Mouse (Mus musculus) ovary, adult 10 weeks (tissue): Measurements from ENCODE around the gene Dennd6b. TPM values are rescaled to one million over a fixed set of nuclear protein-coding genes. Genes with fewer than 3 reads are reported as not detected.

Experiments
- polyA plus RNA-seq: library from polyadenylated mRNA; stranded (reverse); fragments of 350-450 nt; fragmentation: Illumina TruSeq; extraction: RNeasy Lipid Tissue Mini Kit (QIAGEN cat#74804); gene quantifications from one replicate; pipeline ENCODE4 v1.2.3, GENCODE M21; 2014

Gene Dennd6b
- polyA plus RNA-seq: 0.17 TPM

DNA sequence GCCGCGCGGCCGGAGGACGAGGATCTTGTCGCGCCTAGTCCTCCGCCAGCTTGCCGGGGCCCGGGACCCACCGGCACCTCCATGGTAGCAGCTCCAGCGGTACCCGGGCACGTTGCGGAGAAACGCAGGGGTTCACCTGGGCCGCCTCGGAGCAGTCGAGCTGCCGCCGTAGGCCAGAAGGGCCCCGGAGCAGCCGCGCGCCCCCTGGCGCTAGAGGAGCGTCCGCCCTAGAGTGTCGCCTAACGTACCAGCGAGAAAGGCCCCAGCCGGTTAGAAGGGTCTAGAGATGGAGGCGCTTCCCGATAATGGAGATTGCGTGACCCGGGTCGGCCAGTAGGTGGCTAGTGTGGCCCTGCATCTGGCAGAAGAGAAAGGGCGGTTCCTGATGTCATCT lies at the start of gene Dennd6b:
Gene Dennd6b, minus strand, starts transcription at position 184 of the 394 bp plus-strand sequence.

DNA sequence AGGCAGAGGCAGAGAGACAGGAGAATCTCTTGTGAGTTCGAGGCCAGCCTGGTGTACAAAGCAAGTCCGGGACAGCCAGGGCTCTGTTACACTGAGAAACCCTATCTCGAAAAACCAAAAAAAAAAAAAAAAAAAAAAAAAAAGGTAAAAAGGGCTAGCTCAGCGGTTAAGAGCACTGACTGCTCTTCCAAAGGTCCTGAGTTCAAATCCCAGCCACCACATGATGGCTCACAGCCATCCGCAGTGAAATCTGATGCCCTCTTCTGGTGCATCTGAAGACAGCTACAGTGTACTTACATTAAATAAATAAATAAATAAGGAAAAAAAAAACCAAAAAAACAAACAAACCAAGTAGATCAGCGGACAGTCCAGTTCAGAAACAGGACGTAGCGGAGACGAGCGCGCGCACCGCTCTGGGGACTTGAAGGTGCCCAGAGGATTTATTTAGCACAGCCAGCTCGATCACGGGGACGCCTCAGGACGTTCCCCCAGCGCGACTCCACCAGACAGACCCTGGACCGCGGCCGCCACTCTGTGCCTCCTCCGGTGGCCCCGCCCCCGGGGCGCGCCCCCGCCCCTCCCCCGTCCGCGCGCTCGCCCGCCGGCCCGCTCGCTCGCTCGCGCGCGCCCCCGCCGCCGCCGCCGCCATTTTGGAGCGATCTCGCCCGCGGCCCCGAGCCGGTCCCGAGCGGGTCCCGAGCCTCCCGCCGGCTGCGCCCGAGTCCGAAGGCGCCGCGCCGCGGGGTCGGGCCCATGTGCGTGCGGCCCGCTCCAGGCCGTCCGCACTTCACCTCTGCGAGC lies 14.8 kb upstream of the Dennd6b start, which contains the start of gene Ppp6r2:
Gene Ppp6r2, plus strand, starts transcription at position 639 of the 801 bp plus-strand sequence.

DNA sequence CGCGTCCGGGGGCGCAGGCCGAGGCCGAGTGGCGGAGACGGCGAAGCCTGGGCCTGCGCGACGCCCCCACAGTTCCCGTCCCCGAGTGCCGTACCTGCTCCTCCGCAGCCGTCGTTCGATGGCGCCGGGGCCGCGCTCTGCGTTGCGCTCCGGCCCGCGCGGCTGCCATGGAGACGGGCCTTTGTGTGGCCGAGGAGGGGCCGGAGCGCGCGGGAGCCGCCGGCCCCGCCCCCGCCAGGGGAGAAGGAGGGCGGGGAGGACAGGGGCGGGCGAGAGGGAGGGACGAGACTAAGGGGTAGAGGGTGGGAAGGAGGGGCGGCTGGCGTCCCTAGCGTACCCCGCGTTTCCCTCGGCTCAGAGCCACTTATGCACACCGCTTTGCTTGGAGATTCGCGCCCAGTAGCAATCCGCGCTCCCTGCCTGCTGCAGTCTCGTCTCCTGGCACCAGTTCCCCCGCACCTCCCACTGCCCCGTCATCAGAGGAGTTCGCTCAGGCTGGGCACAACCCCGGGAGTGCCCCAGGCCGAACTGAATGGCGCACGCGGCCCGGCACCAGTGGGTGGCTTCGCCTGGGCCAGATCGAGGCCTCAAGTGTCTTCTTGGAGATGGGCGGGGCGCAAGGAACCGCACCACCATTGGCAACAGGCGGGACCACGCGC lies 15.6 kb downstream of the Dennd6b start, which contains the start of gene Plxnb2:
Gene Plxnb2, minus strand, starts transcription at position 218 of the 659 bp plus-strand sequence.

DNA sequence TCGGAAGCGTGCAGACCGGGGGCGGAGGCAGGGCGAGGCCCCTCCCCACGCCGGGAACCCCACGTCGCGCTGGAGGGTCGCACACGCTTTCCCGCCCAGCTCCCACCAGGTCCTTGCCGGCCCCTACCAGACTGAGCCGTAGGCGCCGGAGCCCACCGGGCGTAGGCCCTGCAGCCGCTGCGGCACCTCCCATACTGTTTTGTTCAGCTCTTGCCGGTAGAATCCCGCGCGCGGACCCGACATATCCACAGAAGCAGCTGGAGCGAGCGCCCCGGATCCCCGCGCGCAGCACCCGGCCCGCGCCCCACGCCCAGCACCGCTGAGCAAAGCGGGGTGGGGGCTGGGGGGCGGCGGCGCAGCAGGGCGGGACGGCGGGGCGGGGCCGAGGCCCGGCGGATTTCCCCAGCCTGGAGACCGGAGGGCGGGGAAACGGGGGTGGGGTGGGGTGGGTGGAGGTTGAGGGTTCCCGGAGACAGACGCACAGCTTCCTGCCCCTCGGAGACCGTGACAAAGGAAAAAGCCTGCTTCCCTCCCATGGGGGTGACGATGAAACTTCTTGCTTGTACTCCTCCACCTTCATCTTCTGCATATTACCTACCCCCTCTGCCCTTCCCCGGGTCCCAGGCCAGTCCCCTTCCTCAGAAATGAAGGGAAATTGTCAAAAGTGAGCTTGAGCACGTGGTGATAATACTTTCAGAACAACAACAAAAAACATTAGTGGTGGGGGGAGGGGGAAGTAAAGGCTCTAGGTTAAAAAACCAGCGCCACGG lies 46.8 kb downstream of the Dennd6b start, which contains the start of gene Mapk11:
Gene Mapk11, minus strand, starts transcription at position 358 of the 770 bp plus-strand sequence.

DNA sequence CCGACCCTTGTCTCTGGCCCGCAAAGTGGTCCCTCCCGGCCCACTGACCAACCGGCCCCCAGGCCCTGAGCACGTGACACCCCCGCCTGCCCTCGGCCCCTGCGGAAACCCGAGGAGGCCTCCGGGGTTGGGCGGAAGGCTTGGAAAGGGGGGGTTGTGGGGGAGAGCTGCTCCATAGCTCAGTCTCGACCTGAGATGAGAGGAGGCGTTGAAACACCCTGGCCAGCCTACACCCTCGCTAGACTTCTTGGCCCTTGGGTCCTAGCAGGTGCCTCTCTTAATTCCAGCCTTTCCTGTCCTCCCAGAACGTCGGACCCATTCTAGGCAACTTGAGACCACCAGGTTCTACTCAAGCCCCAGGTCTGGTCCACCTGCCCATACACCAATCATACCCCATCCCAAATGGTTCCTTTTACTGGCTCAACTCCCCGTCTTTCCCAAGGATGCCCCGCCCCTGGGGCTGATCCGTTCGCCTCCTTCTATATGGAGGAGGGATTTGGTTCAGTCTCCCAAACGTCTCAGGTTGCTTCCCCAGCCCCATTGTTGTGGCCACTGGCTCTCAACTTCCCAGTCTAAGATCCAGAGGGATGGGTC lies 55.5 kb downstream of the Dennd6b start, which contains the start of gene Mapk12:
Gene Mapk12, minus strand, starts transcription at position 45 of the 594 bp plus-strand sequence.

Other genes with a start within 250 kb of the Dennd6b start
- not detected for gene Ttll8, start 242.1 kb downstream of the Dennd6b start, polyA plus RNA-seq
- gene Mlc1, start 217.5 kb downstream of the Dennd6b start, polyA plus RNA-seq: 0.57 TPM
- gene Mov10l1, start 213.6 kb downstream of the Dennd6b start, polyA plus RNA-seq: 0.74 TPM
- not detected for gene Panx2, start 136.8 kb downstream of the Dennd6b start, polyA plus RNA-seq
- gene Trabd, start 121.4 kb downstream of the Dennd6b start, polyA plus RNA-seq: 3.3 TPM
- gene Selenoo, start 107.4 kb downstream of the Dennd6b start, polyA plus RNA-seq: 3.2 TPM
- gene Tubgcp6, start 73.4 kb downstream of the Dennd6b start, polyA plus RNA-seq: 1.3 TPM
- gene Hdac10, start 67.8 kb downstream of the Dennd6b start, polyA plus RNA-seq: not detected
- not detected for gene Mapk12, start 55.8 kb downstream of the Dennd6b start, polyA plus RNA-seq
- not detected for gene Mapk11, start 46.9 kb downstream of the Dennd6b start, polyA plus RNA-seq
- gene Plxnb2, start 15.7 kb downstream of the Dennd6b start, polyA plus RNA-seq: 6.7 TPM
- 5.9 TPM for gene Ppp6r2, start 15.1 kb upstream of the Dennd6b start, polyA plus RNA-seq
- 1.5 TPM for gene Sbf1, start 118.8 kb upstream of the Dennd6b start, polyA plus RNA-seq
- not detected for gene Adm2, start 126.2 kb upstream of the Dennd6b start, polyA plus RNA-seq
- not detected for gene Miox, start 137.9 kb upstream of the Dennd6b start, polyA plus RNA-seq
- 0.86 TPM for gene Lmf2, start 159.2 kb upstream of the Dennd6b start, polyA plus RNA-seq
- gene Ncaph2, start 159.2 kb upstream of the Dennd6b start, polyA plus RNA-seq: 12.9 TPM
- gene Sco2, start 177.3 kb upstream of the Dennd6b start, polyA plus RNA-seq: not detected
- not detected for gene Tymp, start 180.5 kb upstream of the Dennd6b start, polyA plus RNA-seq
- not detected for gene Odf3b, start 182.8 kb upstream of the Dennd6b start, polyA plus RNA-seq
- gene Klhdc7b, start 188.4 kb upstream of the Dennd6b start, polyA plus RNA-seq: not detected
- gene Syce3, start 214.0 kb upstream of the Dennd6b start, polyA plus RNA-seq: not detected
- gene Cpt1b, start 229.4 kb upstream of the Dennd6b start, polyA plus RNA-seq: not detected
- gene C730034F03Rik, start 233.1 kb upstream of the Dennd6b start, polyA plus RNA-seq: 0.48 TPM
- gene Gm44502, start 233.2 kb upstream of the Dennd6b start, polyA plus RNA-seq: not detected
- 19.3 TPM for gene Chkb, start 233.4 kb upstream of the Dennd6b start, polyA plus RNA-seq